Mouse (Mus musculus): ENCODE data around the gene Gm10392.

DNA sequence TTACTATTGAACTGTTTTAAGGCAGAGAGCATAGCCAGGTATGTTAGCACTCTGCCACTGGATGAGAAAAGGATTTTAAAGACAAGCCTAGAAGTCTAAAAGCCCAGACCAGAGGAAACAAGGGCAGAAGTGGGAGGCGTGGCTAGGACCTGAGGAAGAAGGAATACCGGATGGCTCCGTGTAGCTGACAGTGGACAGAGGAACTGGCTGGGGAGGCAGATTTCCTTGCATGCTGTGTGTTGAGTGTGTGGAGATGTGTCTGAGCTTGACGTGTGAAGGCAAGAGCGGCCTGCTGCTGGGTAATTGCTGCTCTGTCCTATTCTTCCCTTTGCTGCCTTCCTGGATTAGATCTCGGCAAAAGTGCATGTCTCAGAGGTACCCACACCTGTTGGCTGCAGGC, 16.5 kb downstream of the Gm10392 start:
- TF ChIP-seq FLI1 (IDR thresholded peaks at IDR 0.05; ENCODE audit: low read length) (no peak), GATA1 (IDR thresholded peaks at IDR 0.05; ENCODE audit: borderline replicate concordance, low read length) (no peak)
